Mouse (Mus musculus) mouse trophoblast stem cell (cell line): ENCODE data around the gene Irak2.

Source experiments
- in situ Hi-C, 2 experiments: fragments of 300-500 bp; cut with MseI, MboI; formaldehyde crosslinking; loops; 2 replicates in 1 of 2; 3 replicates in 1 of 2; pipeline ENCODE4 v1.15.1; 2025

Irak2 gene

DNA sequence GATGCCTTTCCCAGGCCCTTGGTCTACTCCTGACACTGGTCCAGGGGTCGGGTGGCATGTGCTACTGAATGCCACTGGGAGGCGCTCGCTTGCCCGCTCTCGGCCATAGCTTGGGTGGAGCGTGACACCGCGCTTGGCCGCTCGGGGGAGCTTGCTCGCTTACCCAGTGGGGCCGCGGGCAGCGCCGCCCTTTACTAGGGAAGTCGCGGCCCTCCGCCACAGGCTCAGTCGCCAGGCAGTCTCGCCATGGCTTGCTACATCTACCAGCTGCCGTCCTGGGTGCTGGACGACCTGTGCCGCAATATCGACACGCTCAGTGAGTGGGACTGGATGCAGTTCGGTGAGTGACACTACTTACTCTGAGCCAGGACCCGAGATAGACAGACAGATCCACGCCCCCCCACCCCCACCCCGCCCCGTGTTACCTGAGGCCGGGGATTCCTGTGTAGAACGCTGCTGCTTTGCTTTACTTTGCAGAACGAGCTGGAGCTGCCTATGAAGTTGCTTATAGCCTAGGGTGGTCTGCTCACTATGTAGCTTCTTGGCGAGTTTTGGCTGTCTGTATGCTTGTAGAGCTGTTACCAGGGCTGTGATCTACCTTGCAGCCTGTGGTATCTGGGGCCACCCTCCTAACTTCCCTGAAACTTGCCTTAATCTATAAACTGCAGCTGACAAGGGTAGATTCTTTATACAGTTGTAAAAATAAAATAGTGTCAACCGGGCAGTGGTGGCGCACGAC lies at the start of gene Irak2:
Gene Irak2 (plus strand): TSS at position 166 of the 739 bp plus-strand sequence.
- in situ Hi-C loops, result loop anchor here in 1 of 2 experiments (5.0 kb wide), 1 partner anchor 34 kb away; no protein-coding TSS in a partner anchor

DNA sequence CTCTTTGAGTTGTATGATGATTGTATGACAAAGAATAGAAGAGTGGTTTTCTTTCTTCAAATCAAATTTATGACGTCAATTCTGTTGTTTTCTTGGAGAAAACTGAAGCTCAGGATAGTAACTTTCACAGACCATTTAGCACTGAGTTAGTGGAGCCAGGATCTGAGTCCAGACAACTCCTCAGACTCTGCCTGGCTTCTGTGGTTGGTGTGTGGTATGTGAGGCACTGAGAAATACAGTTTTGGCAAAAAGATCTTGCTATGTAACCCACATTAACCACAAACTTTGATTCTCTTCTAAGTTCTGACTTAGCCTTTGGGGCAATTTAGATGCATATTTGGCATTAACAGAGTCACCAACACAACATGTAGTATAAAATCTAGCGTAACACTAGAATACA lies 45.6 kb upstream of the Irak2 start:
- in situ Hi-C loops, result no loop called here

DNA sequence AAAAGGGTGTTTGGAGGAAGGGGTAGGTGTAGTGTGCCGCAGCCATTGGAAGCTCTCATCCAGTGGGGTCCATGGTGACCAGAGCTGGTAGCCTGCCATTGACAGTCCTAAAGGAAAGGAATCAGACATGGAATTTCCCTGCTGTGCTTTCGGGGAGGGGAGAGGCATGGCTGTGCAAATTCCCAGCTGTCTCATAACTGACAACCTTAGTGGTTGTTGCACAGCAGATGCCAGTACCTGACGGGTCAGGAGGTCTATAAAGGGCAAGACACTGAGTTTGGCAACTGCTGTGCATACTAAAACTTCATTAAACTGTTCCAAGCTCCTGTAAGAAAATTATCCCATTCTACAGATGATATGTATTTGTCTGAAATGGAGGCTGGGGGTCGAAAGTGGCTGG lies 40.3 kb upstream of the Irak2 start:
- in situ Hi-C loops, result no loop called here

DNA sequence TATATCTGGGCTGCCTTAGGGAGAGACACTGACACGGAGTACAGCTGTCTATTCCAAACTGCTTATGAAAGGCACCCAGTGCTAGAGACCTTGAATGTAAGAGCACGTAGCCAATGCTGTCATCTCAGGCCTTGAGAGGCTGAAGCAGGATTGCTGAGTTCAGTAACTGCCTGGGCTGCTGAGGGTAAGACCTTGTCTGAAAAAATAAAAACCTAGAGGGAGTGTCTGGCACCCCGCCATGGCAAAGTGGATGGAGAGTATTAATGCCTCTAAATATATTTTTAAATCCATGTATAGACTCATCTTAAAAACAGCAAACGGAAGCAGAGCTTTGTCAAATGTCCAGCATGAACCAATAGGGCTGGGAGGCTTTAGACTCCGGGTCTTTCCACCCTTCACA lies 38.4 kb upstream of the Irak2 start:
- in situ Hi-C loops, result no loop called here

DNA sequence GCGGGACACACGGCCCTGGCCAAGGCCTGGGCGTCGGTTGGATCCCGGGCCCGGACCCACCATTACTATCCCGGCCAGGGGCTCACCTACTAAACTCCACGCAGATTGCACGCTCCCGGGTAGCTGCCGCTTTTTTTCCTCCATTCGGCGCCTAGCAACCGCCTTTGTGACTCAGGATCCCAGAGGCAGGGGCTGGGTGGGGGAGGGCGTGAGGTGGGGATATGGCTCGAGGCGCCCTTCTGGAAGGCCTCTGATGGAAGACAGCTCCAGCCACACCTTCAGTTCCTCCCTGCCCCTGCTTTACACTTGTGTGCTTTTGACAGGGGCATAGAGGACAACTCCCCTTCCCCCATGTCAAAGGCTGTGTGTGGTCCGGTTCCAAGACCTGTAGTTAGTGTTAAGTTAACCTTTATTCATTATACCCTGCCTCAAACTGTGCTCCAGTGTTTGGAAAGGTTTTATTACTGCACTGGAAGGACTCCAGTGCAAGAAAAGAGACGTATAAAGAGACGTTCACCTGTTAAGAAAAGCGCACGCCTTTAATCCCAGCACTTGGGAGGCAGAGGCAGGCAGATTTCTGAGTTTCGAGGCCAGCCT lies 37.6 kb upstream of the Irak2 start, which contains the start of gene Fancd2os:
Gene Fancd2os (minus strand): TSS at position 173 of the 597 bp plus-strand sequence.
- in situ Hi-C loops, result no loop called here

DNA sequence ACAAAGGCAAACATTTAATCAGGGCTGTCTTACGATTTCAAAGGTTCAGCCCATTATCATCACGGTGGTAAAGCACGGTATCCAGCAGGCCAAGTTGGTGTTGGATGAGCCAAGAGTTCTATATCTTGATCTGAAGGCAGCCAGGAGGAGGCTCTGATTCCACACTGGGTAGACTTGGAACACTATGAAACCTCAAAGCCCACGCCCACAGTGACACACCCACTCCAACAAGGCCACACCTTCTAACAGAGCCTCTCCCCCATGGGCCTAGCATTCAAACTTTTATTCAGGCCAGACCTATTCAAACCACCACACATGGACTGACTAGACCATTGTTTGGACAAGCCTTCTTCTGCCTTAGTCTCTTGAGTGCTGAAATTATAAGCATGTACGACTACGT lies 35.4 kb upstream of the Irak2 start:
- in situ Hi-C loops, result no loop called here

DNA sequence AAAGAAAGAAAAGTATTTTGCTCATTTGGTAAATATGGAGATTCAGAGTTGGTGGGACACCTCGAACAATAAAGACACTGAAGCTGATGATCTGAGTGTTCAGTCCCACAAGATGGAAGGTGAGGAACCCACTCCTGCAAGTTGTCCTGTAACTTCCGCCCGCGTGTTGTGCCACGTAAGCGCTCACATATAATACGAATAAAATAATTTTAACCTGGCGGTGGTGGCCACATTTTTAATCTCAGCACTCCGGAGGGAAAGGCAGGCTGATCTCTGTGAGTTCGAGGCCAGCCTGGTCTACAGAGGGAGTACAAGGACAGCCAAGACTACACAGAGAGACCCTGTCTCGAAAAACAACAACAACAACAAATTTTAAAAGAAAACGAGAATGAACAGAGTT lies 34.3 kb upstream of the Irak2 start:
- in situ Hi-C loops, result no loop called here

DNA sequence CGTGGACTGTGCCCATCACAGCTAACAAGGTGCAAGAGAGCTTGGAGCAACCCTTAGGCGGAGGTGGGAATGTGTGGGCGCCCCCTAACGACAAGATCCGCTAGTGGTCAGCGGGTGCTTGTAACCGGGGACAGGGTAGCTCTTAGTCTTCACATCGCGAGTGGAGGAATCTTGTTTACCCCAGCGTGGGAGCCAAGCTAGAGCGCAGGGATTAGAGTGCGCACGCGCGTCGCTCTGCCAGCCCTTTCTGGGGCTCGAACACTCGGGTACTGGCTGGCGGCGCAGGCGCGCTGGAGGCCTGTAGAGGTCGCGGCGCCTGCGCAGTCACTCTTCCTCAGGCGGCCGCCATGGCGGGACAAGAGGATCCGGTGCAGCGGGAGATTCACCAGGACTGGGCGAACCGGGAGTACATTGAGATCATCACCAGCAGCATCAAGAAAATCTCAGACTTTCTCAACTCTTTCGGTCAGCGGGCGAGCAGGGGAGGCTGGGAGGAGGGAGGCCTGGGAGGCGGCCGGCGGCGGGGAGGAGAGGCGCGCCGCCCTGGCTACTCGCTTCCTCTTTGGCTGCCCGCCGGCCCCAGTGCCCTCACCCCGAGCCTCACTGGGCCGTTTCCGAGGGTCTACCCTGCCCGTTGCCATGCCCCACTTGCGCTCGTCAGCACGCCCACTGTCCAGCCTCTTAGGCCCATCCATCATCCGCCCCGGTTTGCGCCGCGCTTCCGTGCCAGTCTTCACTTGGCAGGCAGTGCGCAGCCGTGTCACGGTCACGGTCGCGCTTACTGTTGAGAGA lies 33.6 kb upstream of the Irak2 start, which contains the start of gene Brk1:
Gene Brk1 (plus strand): TSS at position 341 of the 792 bp plus-strand sequence.
- in situ Hi-C loops, result no loop called here

DNA sequence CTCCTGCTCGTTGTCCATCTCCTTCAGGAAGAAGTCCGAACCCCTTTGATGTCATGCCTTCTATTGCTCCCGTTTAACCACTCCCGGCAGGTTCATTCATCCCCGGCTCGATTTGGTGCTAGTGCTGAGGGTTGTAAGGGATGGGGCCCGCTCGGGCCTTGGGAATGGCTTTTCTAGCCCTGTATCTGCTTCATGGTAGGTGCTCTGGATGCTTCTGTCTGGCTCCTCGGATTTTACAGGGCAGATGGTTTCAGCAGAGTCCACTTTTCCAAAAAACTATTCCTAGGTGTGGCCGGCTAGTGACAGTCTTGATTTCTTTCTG lies 33.1 kb upstream of the Irak2 start:
- in situ Hi-C loops, result no loop called here

DNA sequence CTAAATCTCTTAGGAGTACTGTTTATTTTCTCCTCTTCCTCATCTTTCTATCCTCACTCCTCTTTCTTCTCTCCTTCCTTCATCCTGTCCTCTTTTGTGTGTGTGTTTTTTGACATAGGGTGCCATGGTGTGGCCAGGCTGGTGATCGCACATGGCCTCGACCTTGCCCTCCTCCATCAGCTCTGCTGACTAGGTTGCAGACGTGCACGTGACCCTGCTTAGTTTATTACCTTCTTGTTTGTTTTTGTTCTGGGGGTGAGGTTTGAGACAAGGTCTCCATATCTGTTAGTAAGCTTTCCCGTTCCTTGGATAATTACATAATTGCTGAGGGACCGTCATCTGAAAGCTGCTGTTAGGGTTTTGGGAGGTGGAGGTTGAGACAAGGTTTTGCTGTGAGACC lies 29.4 kb upstream of the Irak2 start:
- in situ Hi-C loops, result no loop called here

DNA sequence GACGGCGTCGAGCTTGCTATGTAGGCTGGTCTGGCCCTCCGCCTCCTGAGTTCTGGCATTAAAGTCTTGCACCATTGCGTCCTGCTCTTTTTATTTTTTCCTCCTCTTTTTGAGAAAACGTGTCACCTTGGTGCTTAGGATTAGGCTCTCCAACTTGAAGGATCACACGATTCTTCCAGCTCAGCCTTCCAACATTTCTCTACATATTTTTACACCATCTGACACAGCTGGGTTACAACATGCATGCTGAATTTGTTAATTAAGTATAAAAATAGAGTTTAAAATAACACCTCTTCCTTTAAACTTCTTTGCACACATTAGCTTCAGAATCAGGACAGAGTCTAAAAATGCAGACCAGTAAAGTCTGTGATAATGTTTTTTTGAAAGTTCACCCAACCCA lies 29.0 kb upstream of the Irak2 start:
- in situ Hi-C loops, result no loop called here

DNA sequence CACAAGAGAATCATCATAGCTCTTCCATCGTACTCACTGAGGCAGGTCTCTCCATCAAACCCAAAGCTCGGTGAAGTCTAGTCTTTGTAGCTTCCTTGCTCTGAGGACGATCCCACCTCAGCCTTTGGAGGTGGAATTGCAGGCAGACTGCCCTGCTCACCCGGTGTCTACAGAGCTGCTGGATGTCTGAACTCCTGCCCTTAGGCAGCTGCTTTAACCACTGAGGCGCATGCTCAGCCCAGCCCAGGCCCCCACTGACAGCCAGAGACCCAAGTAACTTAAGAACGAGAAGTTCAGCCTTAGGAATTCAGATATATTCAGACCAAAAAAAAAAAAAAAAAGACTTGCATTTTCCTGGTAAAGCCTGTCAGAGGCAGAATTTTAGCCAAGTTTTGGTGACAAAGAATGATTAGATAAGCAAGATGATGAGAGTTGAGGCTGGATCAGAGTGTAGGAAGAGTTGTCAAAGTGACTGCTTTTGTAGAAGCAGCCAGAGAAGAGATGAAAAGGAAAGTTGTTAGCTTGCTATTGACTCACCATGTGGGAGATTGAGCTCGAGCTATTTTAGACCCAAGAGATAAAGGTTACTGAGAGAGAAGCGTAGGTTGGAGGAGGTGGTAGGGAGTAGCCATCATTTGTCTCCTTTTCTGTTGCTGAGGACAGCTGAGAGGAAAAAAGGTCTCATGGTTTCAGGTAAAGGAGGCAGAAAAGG lies 25.9 kb upstream of the Irak2 start:
- in situ Hi-C loops, result no loop called here

DNA sequence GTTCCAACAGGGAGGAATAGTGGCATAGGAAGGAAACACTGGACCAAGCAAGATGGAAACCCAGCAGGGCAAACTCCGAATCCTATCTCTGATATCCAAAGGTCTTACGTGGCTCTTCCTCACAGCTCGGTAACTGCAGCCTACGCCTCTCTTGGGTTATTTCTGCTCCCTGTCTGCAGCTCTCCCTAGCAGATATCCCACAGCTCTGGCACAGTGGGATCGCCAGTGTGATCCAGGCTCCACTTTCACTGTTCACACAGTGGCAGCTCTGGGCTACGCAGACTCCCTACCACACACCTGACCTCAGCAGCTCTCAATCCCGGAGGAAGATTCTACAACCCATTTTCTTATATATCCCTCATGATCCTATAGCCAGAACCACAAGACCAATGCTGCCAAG lies 24.1 kb upstream of the Irak2 start:
- in situ Hi-C loops, result no loop called here

DNA sequence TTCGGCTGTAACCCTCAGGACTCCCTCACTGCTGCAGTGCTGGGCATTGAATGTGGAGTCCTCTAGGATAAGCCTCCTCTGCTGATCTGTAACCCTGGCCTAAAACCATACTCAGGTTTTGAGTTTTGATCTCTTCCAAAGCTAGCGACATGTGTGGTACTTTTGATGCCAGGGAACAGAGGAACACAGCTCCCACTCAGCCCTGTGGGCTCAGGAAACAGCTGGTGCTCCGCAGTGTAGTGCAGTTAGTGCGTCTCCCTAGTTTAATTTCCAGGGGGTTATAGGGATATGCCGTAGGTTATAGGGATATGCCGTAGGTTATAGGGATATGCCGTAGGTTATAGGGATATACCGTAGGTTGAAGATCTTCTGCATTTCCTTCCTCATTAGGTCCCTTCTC lies 23.3 kb upstream of the Irak2 start:
- in situ Hi-C loops, result no loop called here

DNA sequence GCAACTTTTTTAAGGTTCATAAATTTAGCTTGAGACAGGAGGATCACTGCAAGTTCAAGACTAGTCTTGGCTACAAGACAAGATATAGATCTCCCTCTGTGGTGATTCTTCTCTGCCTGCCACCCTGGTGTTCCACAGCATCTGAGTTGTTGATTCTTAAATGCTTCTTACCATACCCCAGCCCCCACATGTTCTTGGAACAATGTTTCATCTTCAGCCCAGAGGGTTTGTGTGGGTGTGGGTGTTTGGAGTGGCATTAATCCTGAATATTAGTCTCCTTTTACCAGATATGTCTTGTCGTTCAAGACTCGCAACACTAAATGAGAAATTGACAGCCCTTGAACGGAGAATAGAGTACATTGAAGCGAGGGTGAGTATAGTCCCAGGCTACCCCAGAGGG lies 22.8 kb upstream of the Irak2 start:
- in situ Hi-C loops, result no loop called here

DNA sequence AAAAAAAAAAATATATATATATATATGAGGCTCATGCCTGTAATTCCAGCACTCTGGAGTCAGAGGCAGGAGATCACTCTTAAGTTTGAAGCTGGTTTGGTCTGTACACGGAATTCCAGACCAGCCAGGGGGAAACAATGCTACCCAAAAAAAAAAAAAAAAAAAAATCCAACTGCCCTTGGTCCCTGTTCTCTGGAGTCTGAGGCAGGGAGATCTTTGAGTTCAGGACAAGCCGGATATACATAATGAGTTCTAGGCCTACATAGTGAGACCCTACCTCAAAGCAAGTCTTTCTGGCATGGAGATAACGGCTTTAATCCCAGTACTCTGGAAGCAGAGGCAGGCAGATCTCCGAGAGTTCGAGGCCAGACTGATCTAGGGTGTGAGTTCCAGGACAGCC lies 14.9 kb upstream of the Irak2 start:
- in situ Hi-C loops, result no loop called here

DNA sequence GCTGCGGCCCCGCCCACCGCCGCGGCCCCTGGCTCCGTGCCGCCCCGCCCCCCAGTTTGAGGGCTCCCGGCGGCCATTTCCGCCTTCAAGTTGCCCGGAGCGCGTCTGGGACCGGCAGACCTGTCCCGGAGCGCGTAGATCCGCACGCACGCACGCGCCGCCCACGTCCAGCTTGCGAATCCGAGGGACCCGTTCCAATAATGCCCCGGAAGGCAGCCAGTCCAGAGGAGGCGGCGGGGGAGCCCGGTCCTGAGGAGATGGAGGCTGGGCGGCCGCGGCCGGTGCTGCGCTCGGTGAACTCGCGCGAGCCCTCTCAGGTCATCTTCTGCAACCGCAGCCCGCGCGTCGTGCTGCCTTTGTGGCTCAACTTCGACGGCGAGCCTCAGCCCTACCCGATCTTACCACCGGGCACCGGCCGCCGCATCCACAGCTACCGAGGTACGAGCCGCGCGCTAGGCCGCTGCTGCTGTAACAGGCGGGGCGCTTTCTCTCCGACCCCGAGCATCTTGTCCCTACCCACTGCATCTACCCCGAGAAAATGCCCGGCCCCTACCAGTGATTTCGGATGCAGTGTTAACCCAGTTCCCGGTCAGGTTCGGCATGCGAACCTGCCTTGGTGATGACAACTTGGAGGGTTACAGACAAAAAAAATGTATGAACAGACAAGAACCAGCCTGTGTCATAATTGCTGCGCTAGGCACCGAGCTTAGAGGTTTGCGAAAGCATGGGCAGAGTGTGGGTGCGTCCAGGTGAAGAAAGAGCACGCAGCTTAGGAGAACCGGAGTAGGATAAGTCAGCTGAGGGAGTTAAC lies 14.1 kb upstream of the Irak2 start, which contains the start of gene Vhl:
Gene Vhl (plus strand): TSS at position 19 of the 811 bp plus-strand sequence.
- in situ Hi-C loops, result no loop called here

DNA sequence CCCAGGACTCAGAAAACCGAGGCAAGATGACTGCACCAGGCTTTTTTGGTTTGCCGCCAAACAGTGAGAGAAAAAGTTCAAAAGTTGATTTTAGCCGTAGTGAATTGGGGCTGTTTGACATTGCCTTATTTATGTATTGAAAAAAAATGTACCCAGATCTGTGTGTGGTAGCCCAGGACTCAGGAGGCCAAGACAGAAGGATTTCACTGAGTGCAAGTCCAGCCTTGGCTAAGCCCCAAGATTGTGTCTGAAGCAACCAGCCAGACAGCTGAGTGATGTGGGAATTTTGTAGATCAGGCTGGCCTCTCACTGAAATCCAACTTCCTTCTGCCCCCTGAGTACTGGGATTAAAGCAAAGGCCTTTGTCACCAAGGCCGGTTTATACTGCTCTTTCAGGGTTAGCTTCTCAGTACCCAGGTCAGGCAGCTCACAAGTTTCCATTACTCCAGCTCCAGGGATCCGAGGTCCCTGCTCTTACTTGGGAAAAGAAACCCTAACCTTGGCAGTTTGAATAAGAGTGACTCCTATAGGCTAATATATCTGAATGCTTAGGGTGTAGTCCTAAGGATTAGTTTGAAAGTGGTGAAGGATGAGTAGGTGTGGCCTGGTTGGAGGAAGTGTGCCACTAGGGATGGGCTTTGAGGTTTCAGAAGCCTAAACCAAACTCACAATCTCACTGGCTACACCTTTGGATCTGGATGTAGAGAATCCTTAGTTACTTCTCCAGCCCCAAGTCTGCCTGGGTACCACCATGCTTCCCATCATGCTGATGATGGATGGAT lies 13.1 kb upstream of the Irak2 start:
- in situ Hi-C loops, result no loop called here

DNA sequence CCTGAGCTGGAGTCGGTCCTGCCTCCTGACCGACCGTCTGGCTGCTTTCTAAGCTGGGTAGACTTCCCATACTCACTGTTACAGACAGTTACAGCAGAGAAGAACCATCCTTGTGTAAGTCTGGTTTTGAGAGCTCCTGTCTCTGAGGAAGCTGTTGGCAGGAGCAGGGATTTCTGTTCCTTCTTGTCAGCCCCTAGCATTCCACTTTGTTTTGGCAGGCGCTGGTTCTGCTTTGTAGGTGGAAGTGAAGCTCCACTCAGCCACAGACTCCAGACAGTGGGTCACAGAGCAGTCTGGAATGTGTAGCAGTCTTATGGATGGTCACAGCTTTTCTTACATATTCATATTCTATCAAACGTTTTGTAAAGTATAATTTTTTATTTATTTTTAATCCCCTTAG lies 7.9 kb upstream of the Irak2 start:
- in situ Hi-C loops, result no loop called here

DNA sequence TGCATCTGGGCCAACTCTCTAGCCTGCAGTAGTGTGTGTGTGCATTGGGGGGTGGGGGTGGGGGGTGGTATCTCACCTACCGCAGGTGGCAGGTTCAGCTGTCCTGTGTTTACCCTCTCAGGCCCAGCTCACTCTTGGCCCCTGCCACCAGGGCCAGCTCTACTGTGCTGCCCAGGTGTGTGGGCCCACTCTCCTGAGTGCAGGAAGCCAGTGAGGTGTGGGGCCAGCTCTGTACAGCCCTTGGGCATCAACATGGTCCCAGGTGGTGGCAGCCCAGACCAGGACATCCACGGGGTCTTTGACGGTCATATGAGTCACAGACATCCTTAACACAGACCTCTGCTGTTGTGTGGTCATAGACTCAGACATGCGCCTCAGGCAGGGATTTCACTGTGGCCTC lies 5.4 kb upstream of the Irak2 start:
- in situ Hi-C loops, result no loop called here
